Mouse (Mus musculus) gastrocnemius, postnatal 36 days (tissue): ENCODE measurements around the gene Tle1. TPM values are rescaled to one million over a fixed set of nuclear protein-coding genes. Genes with fewer than 3 reads are reported as not detected.

Experiments used
- DNase-seq, 2 experiments: peaks; one replicate each; pipeline ENCODE4 v3.0.0; 2022
- intact Hi-C: fragments of 180-260 bp; cut with DNase I; formaldehyde crosslinking; loops from one replicate; pipeline ENCODE4 v1.15.1; 2025
- total RNA-seq, 2 experiments: library from RNA; stranded (reverse); gene quantifications; 2 replicates each; pipeline ENCODE4 v1.2.3; 2021

Gene Tle1
- total RNA-seq, 2 experiments from 2014 or later = 15.0 to 17.9 TPM

GRCm38 (mm10) chr4:72167171-72167570, 33.5 kb downstream of the Tle1 start:
- intact Hi-C loops = no loop called here
- no peak for DNase-seq

- DNase-seq = no peak
- intact Hi-C loops = no loop called here
These were observed 34.2 kb downstream of the Tle1 start for GRCm38 (mm10) chr4:72166561-72166960.

- DNase-seq = no peak
- intact Hi-C loops = no loop called here
These were observed 35.0 kb downstream of the Tle1 start for GRCm38 (mm10) chr4:72165765-72166164.

- intact Hi-C loops = no loop called here
- DNase-seq = no peak
These were observed 38.1 kb downstream of the Tle1 start for GRCm38 (mm10) chr4:72162445-72163218.

GRCm38 (mm10) chr4:72160102-72160511, 40.6 kb downstream of the Tle1 start:
- intact Hi-C loops = no loop called here
- no peak for DNase-seq

- intact Hi-C loops = loop anchor here (5.0 kb wide), 1 partner anchor 34 kb away; no protein-coding TSS in a partner anchor
- no peak for DNase-seq
These were observed 42.8 kb downstream of the Tle1 start for GRCm38 (mm10) chr4:72157931-72158371.

GRCm38 (mm10) chr4:72150460-72151131, 50.1 kb downstream of the Tle1 start:
- no peak for DNase-seq

GRCm38 (mm10) chr4:72146003-72146402, 54.7 kb downstream of the Tle1 start:
- DNase-seq = no peak
- intact Hi-C loops = loop anchor here (10.0 kb wide), 1 partner anchor 181 kb away; no protein-coding TSS in a partner anchor

More at GRCm38 (mm10) chr4:72150460-72151131, 50.1 kb downstream of the Tle1 start:
- intact Hi-C loops = no loop called here

GRCm38 (mm10) chr4:72144541-72144940, 56.2 kb downstream of the Tle1 start:
- DNase-seq = peak in 1 of 2 experiments; percentile 39
- intact Hi-C loops = loop anchor here (5.0 to 10.0 kb wide), 2 partner anchors 53 to 180 kb away; no protein-coding TSS in a partner anchor

- DNase-seq = no peak
- intact Hi-C loops = loop anchor here (5.0 to 10.0 kb wide), 2 partner anchors 57 to 176 kb away; no protein-coding TSS in a partner anchor
These were observed 60.0 kb downstream of the Tle1 start for GRCm38 (mm10) chr4:72140706-72141105.

GRCm38 (mm10) chr4:72139475-72140120, 61.1 kb downstream of the Tle1 start:
- intact Hi-C loops = loop anchor here (5.0 to 10.0 kb wide), 2 partner anchors 58 to 175 kb away; no protein-coding TSS in a partner anchor
- DNase-seq = peak; percentile 20 to 38

- intact Hi-C loops = no loop called here
- no peak for DNase-seq
These were observed 62.2 kb downstream of the Tle1 start for GRCm38 (mm10) chr4:72138264-72139080.

GRCm38 (mm10) chr4:72132646-72133045, 68.1 kb downstream of the Tle1 start:
- intact Hi-C loops = no loop called here

GRCm38 (mm10) chr4:72127596-72127995, 73.1 kb downstream of the Tle1 start:
- DNase-seq = no peak
- intact Hi-C loops = no loop called here

More at GRCm38 (mm10) chr4:72132646-72133045, 68.1 kb downstream of the Tle1 start:
- DNase-seq = no peak

- DNase-seq = no peak
- intact Hi-C loops = no loop called here
These were observed 75.9 kb downstream of the Tle1 start for GRCm38 (mm10) chr4:72124790-72125189.

- no peak for DNase-seq
These were observed 77.9 kb downstream of the Tle1 start for GRCm38 (mm10) chr4:72122837-72123236.

GRCm38 (mm10) chr4:72122343-72122742, 78.4 kb downstream of the Tle1 start:
- no peak for DNase-seq
- intact Hi-C loops = no loop called here

More at GRCm38 (mm10) chr4:72122837-72123236, 77.9 kb downstream of the Tle1 start:
- intact Hi-C loops = no loop called here

- no peak for DNase-seq
- intact Hi-C loops = no loop called here
These were observed 80.7 kb downstream of the Tle1 start for GRCm38 (mm10) chr4:72120050-72120449.

- DNase-seq = no peak
- intact Hi-C loops = no loop called here
These were observed 95.0 kb downstream of the Tle1 start for GRCm38 (mm10) chr4:72105702-72106101.

- intact Hi-C loops = no loop called here
These were observed 96.5 kb downstream of the Tle1 start for GRCm38 (mm10) chr4:72104186-72104585.

More at GRCm38 (mm10) chr4:72104186-72104585, 96.5 kb downstream of the Tle1 start:
- no peak for DNase-seq
